Comparison of ENCODE assay signal across 15 mouse cellular contexts in the genomic region with DNA sequence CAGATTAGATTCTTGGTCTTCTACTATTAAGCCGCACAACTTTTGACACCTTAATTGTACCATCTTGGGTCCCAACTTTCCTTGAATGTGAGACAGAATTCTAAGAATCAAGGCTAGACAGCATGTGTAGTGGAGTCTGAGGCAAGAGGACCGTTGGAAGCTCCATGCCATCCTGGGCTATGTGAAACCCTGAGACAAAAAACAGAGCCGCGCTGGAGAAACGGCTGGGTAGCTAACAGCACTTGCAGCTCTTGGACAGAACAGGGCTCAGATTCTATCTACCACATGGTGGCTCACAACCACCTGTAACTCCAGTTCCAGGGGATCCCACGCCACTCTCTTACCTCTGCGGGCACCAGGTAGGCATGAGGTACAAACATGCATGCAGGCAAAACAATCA.
"Had no signal": no experiment of that assay in that cellular context is flagged by ENCODE, and none has a peak within 500 bp of the region (broad histone marks: within the 10 kb centered on the region; RNA-seq: fewer than 3 reads in every experiment).

No protein-coding gene starts in this region.

- DNase-seq: retina, postnatal 1 day; right cerebral cortex, adult 18-20 months; right cerebral cortex, postnatal 14 days; right cerebral cortex, postnatal 25 days; right cerebral cortex, postnatal 4 days; spleen, adult 18-20 months; thymus, adult 18-20 months; thymus, adult 2 months; thymus, postnatal 14 days; thymus, postnatal 25 days; thymus, postnatal 36 days; thymus, postnatal 4 days had no signal

- H3K27me3 ChIP-seq: neural tube, embryonic 15.5 days; stomach, embryonic 15.5 days had no signal

- H3K4me2 ChIP-seq: neural tube, embryonic 15.5 days; stomach, embryonic 15.5 days had no signal

- H3K9ac ChIP-seq: neural tube, embryonic 15.5 days; stomach, embryonic 15.5 days had no signal

- H3K27ac ChIP-seq: neural tube, embryonic 15.5 days; stomach, embryonic 15.5 days; stomach, postnatal 0 days had no signal

- H3K9me3 ChIP-seq: neural tube, embryonic 15.5 days; stomach, embryonic 15.5 days had no signal

- H3K4me3 ChIP-seq: neural tube, embryonic 15.5 days; stomach, embryonic 15.5 days had no signal

- H3K36me3 ChIP-seq: neural tube, embryonic 15.5 days had no signal
